Mouse (Mus musculus): Measurements from ENCODE around the gene Fndc10.
"Not testable (repeated sequence)": the region's sequence is repeated elsewhere in the genome, so short reads cannot be mapped to it uniquely, and the experiment has no call there.

Gene Fndc10

DNA sequence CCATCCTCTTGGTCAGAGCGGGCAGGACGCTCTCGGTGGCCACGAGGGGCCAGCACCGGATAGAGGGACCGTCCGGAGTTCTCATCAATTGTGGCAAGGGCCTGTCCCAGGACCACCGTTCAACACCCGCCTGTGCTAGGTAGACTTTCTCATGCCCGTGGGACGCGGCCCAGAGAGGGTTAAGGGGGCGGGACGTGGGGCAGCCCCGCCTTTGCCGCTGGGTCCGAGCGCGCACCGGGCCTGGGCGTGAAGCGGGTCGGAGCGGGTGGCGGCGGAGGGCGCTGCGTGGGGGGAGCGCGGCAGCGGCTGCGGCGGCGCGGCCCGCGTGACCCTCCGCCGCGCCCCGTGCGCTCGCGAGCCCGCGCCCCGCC, at the start of gene Fndc10:
Fndc10 (plus strand) TSS at position 232 of the 371 bp plus-strand sequence.
- DNase-seq: peak; percentile 30 to 76

DNA sequence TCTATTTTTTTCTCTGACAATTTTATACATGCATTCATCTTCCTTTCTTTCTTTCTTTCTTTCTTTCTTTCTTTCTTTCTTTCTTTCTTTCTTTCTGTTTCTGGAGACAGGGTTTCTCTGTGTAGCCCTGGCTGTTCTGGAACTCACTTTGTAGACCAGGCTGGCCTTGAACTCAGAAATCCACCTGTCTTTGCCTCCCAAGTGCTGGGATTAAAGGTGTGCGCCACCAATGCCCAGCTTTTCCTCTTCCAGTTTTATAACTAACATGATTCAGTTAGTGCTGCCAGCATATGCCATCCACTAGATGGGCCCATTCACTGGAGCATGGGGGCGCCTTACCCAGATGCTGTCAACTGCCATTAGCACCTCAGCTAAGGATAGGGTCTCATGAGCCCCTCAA, 48.8 kb upstream of the Fndc10 start, which contains the start of gene Gm10563:
Gm10563 (minus strand) TSS at position 101 of the 400 bp plus-strand sequence.
- DNase-seq: not testable (repeated sequence)

DNA sequence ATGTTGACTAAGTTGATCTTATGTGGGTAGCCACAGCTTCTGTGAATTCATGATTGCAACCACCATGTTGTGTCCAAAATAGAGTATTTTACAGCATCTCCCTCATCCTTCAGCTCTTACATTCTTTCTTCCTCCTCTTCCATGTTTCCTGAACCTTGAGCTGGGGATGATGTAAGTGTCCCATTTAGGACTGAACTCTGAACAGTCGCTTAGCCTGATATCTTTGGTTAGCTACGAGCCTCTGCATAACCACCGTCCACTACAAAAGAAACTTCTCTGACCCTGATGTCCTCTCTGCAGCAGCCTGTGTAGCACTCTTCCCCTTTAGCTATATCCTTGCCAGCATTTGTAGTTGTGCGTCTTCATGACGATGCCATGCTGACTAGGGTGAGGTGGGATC, 48.4 kb upstream of the Fndc10 start:
- no peak for DNase-seq

DNA sequence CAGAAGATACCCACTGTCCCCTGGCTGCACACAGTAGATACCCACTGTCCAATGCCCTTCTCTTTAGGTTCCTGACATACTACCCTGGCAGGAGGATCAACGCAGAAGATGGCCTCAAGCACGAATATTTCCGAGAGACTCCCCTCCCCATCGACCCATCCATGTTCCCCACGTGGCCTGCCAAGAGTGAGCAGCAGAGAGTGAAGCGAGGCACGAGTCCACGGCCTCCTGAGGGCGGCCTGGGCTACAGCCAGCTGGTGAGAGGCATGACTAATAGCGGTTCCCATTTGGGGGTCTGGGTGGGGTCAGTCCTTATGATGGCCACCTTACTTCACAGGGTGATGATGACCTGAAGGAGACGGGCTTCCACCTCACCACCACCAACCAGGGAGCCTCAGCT, 44.8 kb upstream of the Fndc10 start:
- DNase-seq: no peak

DNA sequence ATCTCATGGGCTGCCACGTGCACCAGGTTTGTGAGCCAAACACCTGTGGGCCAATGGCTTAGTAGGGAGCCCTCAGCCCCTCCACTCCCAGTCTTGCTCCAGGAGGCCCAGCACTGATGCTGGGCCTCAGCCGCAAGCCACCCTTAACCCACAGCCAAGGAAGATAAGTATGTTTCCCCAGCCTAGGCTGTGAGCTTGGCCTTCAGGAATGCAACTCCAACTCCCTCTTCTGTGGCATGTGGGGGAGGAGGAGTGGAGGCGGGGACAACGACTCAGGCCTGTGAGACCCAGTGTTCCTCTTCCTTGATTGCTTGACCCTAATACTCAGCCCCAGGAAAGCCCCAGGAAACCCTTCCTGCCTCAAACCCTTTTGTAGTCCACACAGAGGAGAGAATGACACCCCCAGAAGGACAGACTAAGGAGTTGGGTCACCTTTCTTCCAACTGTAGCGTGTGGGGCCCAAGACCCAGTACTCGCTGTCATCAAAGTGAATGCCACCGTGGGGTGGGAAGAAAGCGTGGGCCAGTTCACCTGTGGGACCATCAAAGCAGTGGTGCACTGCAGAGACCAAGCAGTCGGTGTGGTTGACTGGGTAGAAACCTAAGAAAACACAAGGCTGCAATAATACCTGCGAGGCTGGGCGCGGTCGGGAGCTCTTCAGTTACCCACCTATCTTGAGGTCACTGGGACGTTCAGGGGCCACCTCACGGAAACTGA, 42.4 kb upstream of the Fndc10 start:
- DNase-seq: no peak

DNA sequence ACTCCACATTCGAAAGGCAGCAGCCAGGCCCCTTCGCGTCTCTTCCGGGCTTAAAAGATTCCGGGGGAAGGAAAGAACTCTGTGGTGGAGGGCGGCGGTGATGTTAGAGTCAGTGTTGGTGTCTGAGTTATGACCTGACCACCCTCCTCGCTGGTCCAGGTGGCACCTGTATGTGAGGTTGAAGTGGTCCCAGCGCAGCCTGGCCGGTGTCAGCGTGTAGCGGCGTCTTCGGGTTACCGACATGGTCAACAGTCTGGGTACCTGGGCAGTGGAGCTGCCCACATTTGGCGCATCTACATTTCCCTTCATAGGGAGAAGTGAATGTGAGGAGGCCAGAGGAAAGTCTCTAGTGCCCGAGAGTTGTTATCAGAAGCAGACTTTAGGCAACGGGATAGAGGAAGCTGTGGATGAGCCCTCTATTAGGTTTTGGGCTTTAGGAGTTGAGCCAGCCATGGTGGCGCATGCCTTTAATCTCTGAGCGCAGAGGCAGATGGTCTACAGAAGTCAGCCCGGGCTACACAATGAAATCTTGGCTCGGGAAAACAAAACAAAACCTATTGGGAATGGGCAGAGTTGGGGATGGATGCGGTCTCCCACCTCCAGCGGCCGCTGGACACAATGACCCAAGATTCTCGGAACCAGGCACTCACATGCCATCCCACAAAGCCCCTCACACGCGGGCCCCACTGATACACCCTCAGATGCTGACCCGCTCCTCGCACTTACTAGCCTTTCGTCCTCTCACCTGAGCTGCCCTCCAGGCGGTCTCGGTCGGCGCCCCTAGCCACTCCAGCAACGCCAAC, 41.7 kb upstream of the Fndc10 start:
- no peak for DNase-seq

DNA sequence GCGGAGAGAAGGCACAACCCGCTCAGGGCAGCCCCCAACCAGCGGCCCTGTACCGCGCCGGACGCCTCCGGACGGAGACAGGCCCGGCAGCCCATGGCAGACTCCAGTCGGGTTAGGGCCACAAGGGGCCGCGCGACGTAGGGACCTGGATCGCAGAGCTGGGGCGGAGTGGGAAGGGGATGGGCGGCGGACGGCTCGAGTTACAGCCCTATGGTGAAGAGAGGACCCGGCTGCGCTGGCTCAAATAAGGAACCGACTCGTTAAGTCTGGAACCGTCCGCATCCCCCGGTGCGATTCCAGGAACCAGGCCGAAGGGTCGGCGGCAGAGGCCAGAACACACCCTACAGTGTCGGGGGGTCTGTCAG, 41.1 kb upstream of the Fndc10 start, which contains the start of gene Mmp23:
Mmp23 (minus strand) TSS at position 299 of the 365 bp plus-strand sequence.
- peak in 1 of 2 experiments; percentile 53 for DNase-seq

DNA sequence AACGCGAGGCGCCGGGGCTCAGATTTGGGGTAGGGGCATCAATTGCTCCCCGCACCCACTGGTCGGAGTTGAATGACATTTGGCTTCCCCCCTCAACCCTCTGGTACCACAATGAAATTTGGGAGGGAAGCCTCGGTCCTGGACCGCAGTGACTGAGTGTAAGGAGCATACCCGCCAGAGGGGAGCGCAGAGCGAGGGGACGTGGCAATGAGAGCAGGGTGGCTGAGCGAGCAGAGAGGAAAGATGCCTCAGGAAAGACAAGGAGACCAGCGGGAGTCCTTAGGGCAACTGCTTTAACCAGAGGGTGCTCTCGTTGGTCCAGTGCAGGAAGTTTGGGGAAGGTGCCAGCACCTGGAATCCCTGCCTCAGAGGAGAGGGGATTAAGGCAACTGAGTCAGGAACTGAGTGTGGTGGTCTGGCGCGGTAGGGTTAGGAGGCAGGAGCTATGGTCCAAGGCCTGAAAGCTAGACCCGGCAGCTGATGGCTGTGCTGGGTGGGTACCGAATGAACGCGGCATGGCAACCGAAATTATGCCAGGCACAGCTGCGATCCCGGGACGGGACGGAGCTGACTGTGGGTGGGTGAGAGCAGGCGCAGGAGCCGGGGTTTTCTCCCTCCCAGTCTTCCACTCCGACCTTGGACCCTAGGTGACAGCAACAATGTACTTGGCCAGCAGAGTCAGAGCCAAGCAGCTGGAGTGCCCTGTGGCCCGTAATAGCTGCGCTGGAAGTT, 40.5 kb upstream of the Fndc10 start:
- peak in 1 of 2 experiments; percentile 49 for DNase-seq

DNA sequence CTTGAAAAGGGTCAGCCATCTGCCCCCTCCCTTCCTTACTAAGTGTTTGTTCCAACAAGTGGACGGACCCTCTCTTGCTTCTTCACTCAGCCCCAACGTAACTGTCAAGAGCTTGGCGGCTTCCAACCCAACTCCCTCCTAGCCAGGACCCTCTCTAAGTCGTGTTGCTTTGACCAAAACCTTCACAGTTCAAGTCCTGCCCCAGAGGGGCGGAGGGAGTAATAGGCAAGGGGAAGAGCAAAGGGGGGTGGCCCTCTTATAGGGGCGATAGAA, 40.0 kb upstream of the Fndc10 start:
- no peak for DNase-seq

DNA sequence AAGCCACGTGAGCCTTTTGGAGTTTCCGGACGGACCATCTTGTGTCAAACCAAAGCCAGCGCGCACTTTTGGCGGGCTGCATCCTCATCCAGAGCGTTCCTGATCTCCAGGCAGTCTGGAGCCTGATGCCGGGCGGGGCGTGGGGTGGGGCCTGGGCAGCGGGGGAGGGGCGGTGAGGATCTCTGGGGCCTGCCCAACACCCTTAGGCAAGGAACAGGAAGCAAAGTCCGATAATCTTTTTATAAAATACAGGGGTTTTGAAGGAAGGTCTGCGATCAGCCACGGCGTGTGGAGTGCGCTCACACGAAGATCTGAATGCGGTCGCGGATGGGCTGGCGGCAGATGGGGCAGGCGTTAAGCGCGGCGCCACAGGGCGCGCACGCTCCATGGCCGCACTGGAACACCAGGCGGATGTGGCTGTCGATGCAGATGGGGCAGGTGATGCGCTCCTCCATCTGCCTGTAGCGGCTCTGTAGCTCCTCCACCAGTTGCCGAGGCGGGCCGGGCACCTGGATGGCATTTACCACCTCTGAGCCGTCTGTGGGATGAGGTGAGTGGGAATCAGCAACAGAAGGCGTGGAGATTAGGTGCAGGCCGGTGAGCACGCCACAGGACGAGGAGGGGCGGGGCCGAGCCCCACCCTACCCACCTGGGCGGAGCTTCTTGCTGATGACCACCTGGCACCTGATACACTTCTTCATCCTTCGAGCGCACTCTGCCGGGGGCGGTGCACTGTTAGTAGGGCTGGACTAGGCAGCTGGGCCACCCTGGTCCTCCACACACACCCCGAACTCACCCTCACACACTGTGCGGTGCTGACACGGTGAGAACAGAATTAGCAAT, 39.5 kb upstream of the Fndc10 start:
- DNase-seq: peak in 1 of 2 experiments; percentile 72

DNA sequence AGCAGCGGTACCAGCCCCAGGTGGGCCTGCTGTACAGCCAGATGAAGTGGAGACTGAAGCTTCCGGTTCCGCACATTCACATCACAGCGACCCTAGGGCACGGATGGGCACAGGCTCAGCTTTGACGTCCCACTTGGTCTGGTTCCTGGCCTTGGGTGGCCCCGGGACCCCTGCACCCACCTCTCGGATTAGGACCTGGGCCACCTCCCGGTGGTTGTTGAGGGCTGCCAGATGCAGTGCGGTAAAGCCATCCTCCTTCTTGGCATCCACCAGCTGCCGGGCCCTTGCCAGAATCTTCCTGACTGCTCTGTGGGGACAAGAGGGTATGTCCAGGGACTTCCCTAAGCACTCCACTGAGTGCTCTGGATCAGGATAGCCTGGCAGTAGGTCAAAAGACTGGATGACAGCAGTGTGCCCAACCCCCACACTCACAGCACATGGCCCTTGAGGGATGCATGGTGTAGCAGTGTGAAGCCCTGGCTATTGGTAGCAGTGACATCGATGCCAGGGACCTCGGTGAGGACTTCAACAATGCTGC, 37.9 kb upstream of the Fndc10 start:
- DNase-seq: no peak

DNA sequence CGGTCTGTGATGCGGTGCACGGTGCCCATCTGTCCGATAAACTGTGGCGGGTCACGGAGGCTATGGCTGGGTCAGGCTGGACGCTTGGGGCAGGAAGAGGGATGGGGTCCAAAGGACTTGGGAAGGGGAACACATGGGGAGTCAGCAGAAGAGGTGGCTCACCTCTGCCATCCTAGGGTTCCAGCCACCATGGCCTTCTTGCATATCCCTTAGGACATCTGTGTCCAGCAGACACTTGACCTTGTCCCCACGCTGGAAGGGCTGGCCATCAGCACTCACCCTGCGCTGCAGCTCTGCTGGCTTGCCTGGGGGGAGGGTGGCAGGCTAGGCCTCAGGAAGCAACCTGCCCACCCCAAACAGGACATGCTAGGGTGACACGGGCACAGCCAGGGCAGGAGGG, 35.2 kb upstream of the Fndc10 start:
- no peak for DNase-seq

DNA sequence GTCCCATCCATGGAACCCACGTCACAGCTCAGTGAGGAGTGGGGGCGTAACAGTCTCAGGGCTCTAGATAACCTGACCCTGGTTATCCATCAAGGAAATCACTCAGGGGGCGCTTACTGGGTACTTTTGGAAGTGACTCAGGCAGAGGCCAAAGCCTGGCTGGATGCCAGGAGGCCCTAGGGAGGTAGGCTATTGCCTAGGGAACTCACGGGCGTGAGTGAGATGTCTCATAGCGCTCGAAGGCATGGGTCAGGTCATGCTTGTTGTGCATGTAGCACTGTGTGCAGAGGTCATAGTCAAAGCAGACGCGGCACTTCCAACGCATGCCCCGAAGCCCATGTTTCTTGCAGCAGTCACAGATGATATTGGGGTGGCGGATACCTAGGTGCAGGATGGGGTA, 33.5 kb upstream of the Fndc10 start:
- no peak for DNase-seq

DNA sequence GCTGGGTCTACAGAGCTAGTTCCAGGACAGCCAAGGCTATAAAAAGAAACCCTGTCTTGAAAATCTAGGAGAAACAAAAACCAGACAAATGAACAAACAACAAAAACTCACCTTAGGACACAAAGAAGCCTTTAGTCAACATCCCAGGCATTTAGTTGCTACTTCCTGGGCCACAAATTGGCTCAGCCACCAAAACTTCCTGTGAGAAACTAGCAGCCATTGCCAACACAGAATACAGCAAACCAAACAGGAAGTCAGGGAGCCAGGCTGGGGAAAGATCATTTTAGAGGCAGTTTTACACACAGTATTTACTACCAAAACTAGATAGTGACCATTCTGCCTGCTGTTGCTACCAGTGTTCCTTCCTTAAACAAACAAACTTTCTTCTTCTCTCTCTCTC, 27.2 kb upstream of the Fndc10 start:
- DNase-seq: no peak

DNA sequence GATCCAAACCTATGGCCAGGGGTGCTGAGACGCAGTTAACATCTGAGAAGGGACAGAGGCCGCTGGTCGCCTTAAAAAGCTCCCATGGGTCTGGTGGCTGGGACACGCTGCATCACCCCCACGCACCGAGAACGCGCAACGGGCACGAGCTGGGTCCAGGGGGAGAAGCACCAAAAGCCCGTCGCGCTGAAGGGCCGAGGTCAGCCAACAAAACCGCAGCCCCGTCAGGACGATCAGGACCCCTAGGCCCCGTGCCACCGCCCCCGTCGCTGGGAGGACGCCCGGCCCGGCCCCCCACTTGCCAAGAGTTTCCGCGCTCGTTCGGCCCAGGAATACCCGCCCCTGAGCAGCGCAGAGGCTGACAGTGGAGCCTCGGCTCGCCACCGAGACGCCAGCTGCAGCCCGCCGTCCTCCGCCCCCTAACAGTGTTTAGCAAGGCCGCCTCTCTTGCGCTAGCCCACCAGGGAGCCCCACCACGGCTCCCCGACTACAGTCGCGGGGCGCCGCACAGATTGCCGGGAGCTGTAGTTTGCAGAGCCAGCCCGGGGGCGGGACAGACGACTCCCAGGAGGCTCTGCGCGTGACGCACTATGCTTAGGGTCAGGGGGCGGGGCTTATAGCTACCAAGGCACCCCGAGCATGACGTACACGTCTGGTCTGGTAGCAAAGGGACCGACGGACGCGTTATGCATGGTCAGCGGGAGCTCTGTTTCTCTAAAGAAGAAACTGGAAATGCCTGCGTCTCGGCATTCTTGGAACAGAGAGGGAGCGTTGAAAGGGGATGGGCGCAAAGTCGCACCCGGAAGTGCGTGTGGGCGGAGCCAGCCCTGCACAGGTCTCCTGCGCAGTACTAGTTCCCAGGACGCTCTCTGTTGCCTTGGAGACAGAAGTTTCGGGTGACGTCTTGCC, 25.2 kb upstream of the Fndc10 start, which contains the start of gene Mib2:
Mib2 (minus strand) TSS at position 510 of the 909 bp plus-strand sequence.
- peak; percentile 98 to 99 for DNase-seq

DNA sequence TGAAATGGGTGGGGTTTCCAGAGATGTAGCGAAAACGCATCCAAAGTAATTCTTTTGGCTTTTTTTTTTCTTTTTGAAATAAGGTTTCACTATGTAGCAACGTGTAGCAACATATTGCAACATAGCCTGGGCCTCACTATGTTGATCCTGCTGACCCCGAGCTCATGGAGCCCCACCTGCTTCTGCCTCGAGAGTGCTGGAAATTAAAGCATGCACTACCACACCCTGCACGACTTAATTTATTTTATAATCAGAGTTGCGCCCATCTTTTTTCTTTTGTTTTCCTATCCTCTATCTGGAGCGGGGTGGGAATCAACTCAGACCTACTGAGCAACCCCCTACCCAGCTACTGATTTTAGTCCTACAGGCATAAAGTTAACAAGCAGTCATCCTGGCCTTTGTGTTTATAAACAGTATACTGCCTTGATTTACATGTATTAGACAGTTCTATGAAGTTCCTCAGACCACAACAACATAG, 24.5 kb upstream of the Fndc10 start:
- DNase-seq: no peak

DNA sequence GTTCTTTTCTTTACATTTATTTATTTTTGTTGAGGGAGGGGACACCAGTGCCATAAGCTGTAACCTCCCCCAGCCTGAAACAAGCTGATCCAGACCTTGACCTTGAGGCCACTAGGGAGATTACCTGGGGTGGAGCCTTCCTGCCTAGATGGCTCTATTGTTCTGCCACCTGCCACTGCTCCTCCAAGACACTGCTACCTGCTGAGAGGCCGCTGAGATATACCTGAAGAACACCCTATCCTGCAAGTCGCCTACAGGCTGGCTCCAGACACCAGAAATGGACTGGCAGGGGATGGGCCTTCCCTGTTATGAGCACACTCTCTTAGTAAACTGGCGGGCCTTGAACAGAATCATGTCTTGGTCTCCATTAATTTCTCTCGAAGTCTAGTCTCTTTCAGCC, 23.9 kb upstream of the Fndc10 start:
- DNase-seq: not testable (repeated sequence)

DNA sequence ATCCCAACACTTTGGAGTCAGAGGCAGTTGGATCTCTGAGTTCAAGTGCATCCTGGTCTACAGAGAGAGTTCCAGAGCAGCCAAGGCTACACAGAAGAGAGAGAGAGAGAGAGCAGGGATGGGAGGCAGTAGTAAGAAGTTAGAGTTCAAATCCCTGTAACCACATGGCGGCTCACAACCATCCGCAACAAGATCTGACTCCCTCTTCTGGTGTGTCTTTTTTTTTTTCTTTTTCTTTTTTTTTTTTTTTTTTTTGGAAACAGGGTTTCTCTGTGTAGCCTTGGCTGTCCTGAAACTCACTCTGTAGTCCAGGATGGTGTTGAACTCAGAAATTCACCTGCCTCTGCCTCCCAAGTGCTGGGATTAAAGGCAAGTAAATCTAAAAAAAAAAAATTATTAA, 22.1 kb upstream of the Fndc10 start:
- DNase-seq: no peak

DNA sequence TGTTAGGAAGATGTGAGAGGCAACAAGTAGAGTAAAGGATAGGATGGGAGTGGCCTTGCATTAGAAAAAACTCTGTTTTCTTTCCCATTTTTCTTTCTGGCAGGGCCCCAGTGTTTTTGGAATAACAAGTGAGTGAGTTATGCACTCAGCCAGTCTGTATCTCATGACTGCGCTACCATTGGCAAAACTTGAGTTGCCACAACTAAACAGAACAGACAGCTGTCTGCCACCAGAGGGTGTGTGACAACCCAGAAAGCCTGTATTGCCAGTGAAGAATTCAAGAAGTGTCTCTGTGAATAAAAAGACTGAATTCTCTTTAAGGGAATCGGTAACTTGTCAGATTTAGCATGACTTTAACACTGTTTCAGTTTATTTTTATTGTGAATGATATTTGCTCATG, 18.2 kb upstream of the Fndc10 start:
- peak; percentile 35 to 57 for DNase-seq

DNA sequence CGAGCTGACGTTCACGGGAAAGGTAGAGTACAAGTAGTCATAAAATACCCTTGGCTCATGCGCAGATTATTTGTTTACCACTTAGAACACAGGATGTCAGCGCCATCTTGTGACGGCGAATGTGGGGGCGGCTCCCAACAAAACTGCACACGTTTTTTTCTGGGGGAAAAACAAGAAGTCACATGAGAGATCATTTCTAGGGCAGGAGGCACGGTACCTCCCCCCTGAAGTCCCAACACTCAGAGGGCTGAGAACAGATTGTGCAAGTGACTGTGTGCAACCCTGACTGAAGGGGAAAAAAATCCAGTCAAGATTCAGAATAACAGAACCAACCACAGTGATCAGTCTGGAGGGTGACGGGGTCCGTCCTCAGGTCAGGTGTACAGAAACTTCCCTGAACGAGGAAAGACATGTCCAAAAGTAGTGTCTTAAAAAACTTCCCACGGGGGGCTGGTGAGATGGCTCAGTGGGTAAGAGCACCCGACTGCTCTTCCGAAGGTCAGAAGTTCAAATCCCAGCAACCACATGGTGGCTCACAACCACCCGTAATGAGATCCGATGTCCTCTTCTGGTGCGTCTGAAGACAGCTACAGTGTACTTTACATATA, 10.4 kb upstream of the Fndc10 start:
- not testable (repeated sequence) for DNase-seq

DNA sequence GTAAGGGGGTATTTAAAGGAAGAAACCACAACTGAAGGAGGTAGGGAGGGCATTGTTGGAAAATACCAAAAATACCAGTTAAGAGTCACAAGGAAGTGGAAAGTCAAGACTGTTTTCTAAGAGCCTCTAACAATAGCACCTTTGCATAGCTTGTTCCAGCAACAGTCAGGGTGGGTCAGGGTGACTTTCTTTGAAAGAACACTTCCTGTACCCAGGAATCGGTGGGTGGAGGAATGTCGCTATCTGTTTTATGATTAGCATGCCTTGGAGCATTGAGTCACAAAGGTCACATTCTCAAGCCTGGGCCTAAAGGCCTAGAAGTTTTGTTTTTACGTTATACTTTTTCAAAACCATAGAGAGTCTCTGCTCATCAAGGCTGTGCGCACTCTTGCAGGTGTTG, 6.4 kb upstream of the Fndc10 start:
- DNase-seq: not testable (repeated sequence)

Data from kidney, postnatal 36 days (tissue).